Mouse (Mus musculus): ENCODE data around the gene Olfr1500. TPM values are rescaled to one million over a fixed set of nuclear protein-coding genes. Genes with fewer than 3 reads are reported as not detected.
A peak's percentile ranks its signal among the peaks of the same experiment; 100 is the strongest.
"Not testable (repeated sequence)": the region's sequence is repeated elsewhere in the genome, so short reads cannot be mapped to it uniquely, and the experiment has no call there.

The Olfr1500 gene
- not detected for total RNA-seq (2021)
- long read RNA-seq, experiment 1: 0 reads
- long read RNA-seq, experiment 2: 0 reads

GRCm38 (mm10) chr19:13830388-13830787 lies at the start of gene Olfr1500:
TSS of gene Olfr1500 (minus strand) at chr19:13830488.
- no peak for DNase-seq (ENCODE audit: low spot score in 2 of 2)

DNA sequence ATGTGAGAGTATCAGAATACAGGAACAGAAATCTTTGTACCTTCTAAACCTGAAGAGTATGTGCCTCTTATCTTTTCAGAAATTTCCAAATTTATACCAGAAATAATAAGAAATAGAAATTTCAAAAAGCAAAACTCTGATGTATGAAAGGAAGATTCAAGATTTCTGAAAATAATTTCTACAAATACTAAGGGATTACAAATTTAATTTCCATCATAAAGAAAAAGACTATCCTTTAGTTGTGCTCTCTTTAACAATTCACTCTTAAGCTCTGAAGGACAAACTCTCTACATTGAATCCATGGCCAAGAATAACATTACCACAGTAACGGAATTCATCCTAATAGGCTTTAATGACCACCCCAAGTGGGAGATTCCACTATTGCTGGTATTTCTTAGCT lies 31.2 kb upstream of the Olfr1500 start, which contains the start of gene Olfr1502:
Olfr1502 (plus strand) TSS at position 301 of the 400 bp plus-strand sequence.
- DNase-seq (ENCODE audit: low spot score in 2 of 2): no peak

DNA sequence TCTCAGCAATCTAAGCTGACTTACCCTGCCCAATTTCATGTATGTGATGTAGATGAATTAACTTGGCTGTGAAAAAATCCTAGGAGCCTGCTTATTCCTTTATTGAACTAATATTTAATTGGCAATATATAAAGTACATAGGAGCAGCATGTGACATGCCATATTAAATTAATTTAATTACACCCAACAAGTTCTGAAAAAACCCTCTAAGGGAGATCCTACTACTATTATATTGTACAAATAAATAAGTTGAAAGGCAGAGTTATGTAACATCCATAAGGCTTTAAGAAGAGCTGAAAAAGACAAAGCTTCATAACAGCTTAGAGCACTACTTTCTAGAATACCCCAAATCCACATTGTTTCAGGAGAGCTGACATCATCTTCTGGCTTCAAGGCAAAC lies 20.3 kb upstream of the Olfr1500 start, which contains the start of gene Olfr1501:
Olfr1501 (minus strand) TSS at position 101 of the 400 bp plus-strand sequence.
- not testable (repeated sequence) for DNase-seq (ENCODE audit: low spot score in 2 of 2)

GRCm38 (mm10) chr19:13828447-13828846 lies 1.8 kb downstream of the Olfr1500 start:
- DNase-seq (ENCODE audit: low spot score in 2 of 2): no peak

DNA sequence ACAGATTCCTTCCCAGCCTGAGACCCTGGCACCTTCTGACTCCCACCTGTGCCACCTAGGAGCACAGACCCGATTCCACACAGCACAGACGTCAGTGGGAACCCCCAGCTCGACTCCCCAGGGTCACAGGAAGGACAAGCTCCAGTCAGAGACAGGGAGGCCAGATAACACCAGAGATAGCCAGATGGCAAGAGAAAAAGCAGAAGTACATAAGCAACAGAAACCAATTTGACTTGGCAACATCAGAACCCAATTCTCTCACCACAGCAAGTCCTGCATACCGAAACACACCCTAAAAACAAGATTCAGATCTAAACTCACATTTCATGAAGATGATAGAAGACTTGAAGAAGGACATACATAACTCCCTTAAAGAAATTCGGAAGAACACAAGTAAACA lies 9.4 kb downstream of the Olfr1500 start:
- no peak for DNase-seq (ENCODE audit: low spot score in 2 of 2)

GRCm38 (mm10) chr19:13819347-13819746 lies 10.9 kb downstream of the Olfr1500 start, which contains the start of gene Olfr1499:
TSS of gene Olfr1499 (minus strand) at chr19:13819447.
- DNase-seq (ENCODE audit: low spot score in 2 of 2): no peak

- peak in 1 of 2 experiments; percentile 3 for DNase-seq (ENCODE audit: low spot score in 2 of 2)
Measured at GRCm38 (mm10) chr19:13818827-13819226, 11.5 kb downstream of the Olfr1500 start.

GRCm38 (mm10) chr19:13812823-13813222 lies 17.5 kb downstream of the Olfr1500 start:
- no peak for DNase-seq (ENCODE audit: low spot score in 2 of 2)

- not testable (repeated sequence) for DNase-seq (ENCODE audit: low spot score in 2 of 2)
Measured at GRCm38 (mm10) chr19:13805486-13805885, 24.8 kb downstream of the Olfr1500 start.

GRCm38 (mm10) chr19:13798102-13798501 lies 32.2 kb downstream of the Olfr1500 start, which contains the start of gene Olfr1497:
TSS of gene Olfr1497 (minus strand) at chr19:13798202.
- DNase-seq (ENCODE audit: low spot score in 2 of 2): no peak

GRCm38 (mm10) chr19:13777578-13777977 lies 52.7 kb downstream of the Olfr1500 start, which contains the start of gene Olfr1496:
TSS of gene Olfr1496 (plus strand) at chr19:13777878.
- no peak for DNase-seq (ENCODE audit: low spot score in 2 of 2)

Other genes starting within 250 kb of the Olfr1500 start
- gene Olfr1484, start 247.0 kb downstream of the Olfr1500 start, total RNA-seq (2021): not detected
- not detected for gene Olfr1487, start 213.1 kb downstream of the Olfr1500 start, total RNA-seq (2021)
- not detected for gene Olfr1489, start 198.9 kb downstream of the Olfr1500 start, total RNA-seq (2021)
- gene Olfr1490, start 179.4 kb downstream of the Olfr1500 start, total RNA-seq (2021): not detected
- not detected for gene Olfr1491, start 133.2 kb downstream of the Olfr1500 start, total RNA-seq (2021)
- not detected for gene Olfr1493-ps1, start 107.2 kb downstream of the Olfr1500 start, total RNA-seq (2021)
- not detected for gene Olfr1494, start 90.8 kb downstream of the Olfr1500 start, total RNA-seq (2021)
- not detected for gene Olfr1495, start 65.9 kb downstream of the Olfr1500 start, total RNA-seq (2021)
- not detected for gene Olfr1496, start 52.6 kb downstream of the Olfr1500 start, total RNA-seq (2021)
- not detected for gene Olfr1497, start 32.3 kb downstream of the Olfr1500 start, total RNA-seq (2021)
- not detected for gene Olfr1499, start 11.0 kb downstream of the Olfr1500 start, total RNA-seq (2021)
- gene Olfr1501, start 20.2 kb upstream of the Olfr1500 start, total RNA-seq (2021): not detected
- not detected for gene Olfr1502, start 31.3 kb upstream of the Olfr1500 start, total RNA-seq (2021)
- not detected for gene Olfr1504, start 67.4 kb upstream of the Olfr1500 start, total RNA-seq (2021)
- gene Olfr1505, start 83.0 kb upstream of the Olfr1500 start, total RNA-seq (2021): not detected

All from left cerebral cortex, adult 18-20 months (tissue).